Mouse (Mus musculus): ENCODE measurements at regions not wholly inside any gene's neighbourhood (a gene's known extent, or its start where the extent isn't known, plus 50 kb on each side); places are given as distances from the start of the nearest gene placed in this dataset.

GRCm38 (mm10) chr6:78899952-78900351 lies 431.3 kb upstream of the Reg3g start:
- DNase-seq (ENCODE audit: low spot score) (peak; percentile 7), ATAC-seq (ENCODE audit: insufficient read depth, low read depth) (no peak)
- H3K4me2 ChIP-seq (ENCODE audit: low read depth, low read length), result no peak overlapping the region
- H3K4me1 ChIP-seq (ENCODE audit: control insufficient read depth, insufficient read depth), result no peaks in the 10 kb centered on the region
- WGBS, result 4% methylated on average over 2 of the region's 2 CpGs
- no peaks in the 10 kb centered on the region for H3K9me3 ChIP-seq (replicated peaks; ENCODE audit: control insufficient read depth, low read length)
- no peaks in the 10 kb centered on the region for H3K36me3 ChIP-seq (replicated peaks; ENCODE audit: control insufficient read depth, insufficient read depth, low read length)
- no peak overlapping the region for H3K9ac ChIP-seq (replicated peaks; ENCODE audit: low read depth, low read length)
- H3K27me3 ChIP-seq (ENCODE audit: control insufficient read depth, insufficient read depth, low read length), result no peaks in the 10 kb centered on the region
- no peak overlapping the region for H3K27ac ChIP-seq (ENCODE audit: low read depth)
- no peak overlapping the region for H3K4me3 ChIP-seq (ENCODE audit: low read depth, low read length)
- peak; percentile 62 for TF ChIP-seq CTCF (IDR thresholded peaks at IDR 0.05; ENCODE audit: low read depth)
- no peak for TF ChIP-seq EP300 (IDR thresholded peaks at IDR 0.05; ENCODE audit: low read depth)

- TF ChIP-seq EP300 (IDR thresholded peaks at IDR 0.05; ENCODE audit: low read depth) (no peak), CTCF (IDR thresholded peaks at IDR 0.05; ENCODE audit: low read depth) (no peak)
- H3K27ac ChIP-seq (ENCODE audit: low read depth), result no peak overlapping the region
- no peak for DNase-seq (ENCODE audit: low spot score)
- H3K4me3 ChIP-seq (ENCODE audit: low read depth, low read length), result no peak overlapping the region
- H3K4me2 ChIP-seq (ENCODE audit: low read depth, low read length), result no peak overlapping the region
- no peaks in the 10 kb centered on the region for H3K4me1 ChIP-seq (ENCODE audit: control insufficient read depth, insufficient read depth)
- 57% methylated on average over 3 of the region's 3 CpGs for WGBS
- no peaks in the 10 kb centered on the region for H3K27me3 ChIP-seq (ENCODE audit: control insufficient read depth, insufficient read depth, low read length)
- H3K36me3 ChIP-seq (replicated peaks; ENCODE audit: control insufficient read depth, insufficient read depth, low read length), result no peaks in the 10 kb centered on the region
- H3K9ac ChIP-seq (replicated peaks; ENCODE audit: low read depth, low read length), result no peak overlapping the region
- no peaks in the 10 kb centered on the region for H3K9me3 ChIP-seq (replicated peaks; ENCODE audit: control insufficient read depth, low read length)
- no peak for ATAC-seq (ENCODE audit: insufficient read depth, low read depth)
These were observed 424.1 kb upstream of the Reg3g start for GRCm38 (mm10) chr6:78892730-78893129.

GRCm38 (mm10) chr6:78863031-78863430 lies 394.4 kb upstream of the Reg3g start:
- TF ChIP-seq CTCF (IDR thresholded peaks at IDR 0.05; ENCODE audit: low read depth), result no peak
- TF ChIP-seq EP300 (IDR thresholded peaks at IDR 0.05; ENCODE audit: low read depth), result no peak
- no peak for ATAC-seq (ENCODE audit: insufficient read depth, low read depth)

GRCm38 (mm10) chr6:78841261-78841660 lies 372.6 kb upstream of the Reg3g start:
- H3K9me3 ChIP-seq (replicated peaks; ENCODE audit: control insufficient read depth, low read length), result no peaks in the 10 kb centered on the region
- WGBS, result 51% methylated on average over 2 of the region's 2 CpGs
- H3K4me1 ChIP-seq (ENCODE audit: control insufficient read depth, insufficient read depth), result no peaks in the 10 kb centered on the region
- no peak overlapping the region for H3K4me2 ChIP-seq (ENCODE audit: low read depth, low read length)
- ATAC-seq (ENCODE audit: insufficient read depth, low read depth) (no peak), DNase-seq (ENCODE audit: low spot score) (no peak)
- no peak for TF ChIP-seq CTCF (IDR thresholded peaks at IDR 0.05; ENCODE audit: low read depth)
- no peak for TF ChIP-seq EP300 (IDR thresholded peaks at IDR 0.05; ENCODE audit: low read depth)
- no peaks in the 10 kb centered on the region for H3K27me3 ChIP-seq (ENCODE audit: control insufficient read depth, insufficient read depth, low read length)
- no peaks in the 10 kb centered on the region for H3K36me3 ChIP-seq (replicated peaks; ENCODE audit: control insufficient read depth, insufficient read depth, low read length)
- H3K9ac ChIP-seq (replicated peaks; ENCODE audit: low read depth, low read length), result no peak overlapping the region
- no peak overlapping the region for H3K27ac ChIP-seq (ENCODE audit: low read depth)
- H3K4me3 ChIP-seq (ENCODE audit: low read depth, low read length), result no peak overlapping the region

More at GRCm38 (mm10) chr6:78863031-78863430, 394.4 kb upstream of the Reg3g start:
- Histone ChIP-seq H3K9me3 (replicated peaks; ENCODE audit: control insufficient read depth, low read length) (no peaks in the 10 kb centered on the region), H3K4me1 (ENCODE audit: control insufficient read depth, insufficient read depth) (no peaks in the 10 kb centered on the region), H3K4me2 (ENCODE audit: low read depth, low read length) (no peak overlapping the region), H3K36me3 (replicated peaks; ENCODE audit: control insufficient read depth, insufficient read depth, low read length) (no peaks in the 10 kb centered on the region), H3K9ac (replicated peaks; ENCODE audit: low read depth, low read length) (no peak overlapping the region), H3K27ac (ENCODE audit: low read depth) (no peak overlapping the region), H3K4me3 (ENCODE audit: low read depth, low read length) (no peak overlapping the region), H3K27me3 (ENCODE audit: control insufficient read depth, insufficient read depth, low read length) (no peaks in the 10 kb centered on the region)
- no peak for DNase-seq (ENCODE audit: low spot score)

- WGBS, result 37% methylated on average over 6 of the region's 6 CpGs
- no peaks in the 10 kb centered on the region for H3K9me3 ChIP-seq (replicated peaks; ENCODE audit: control insufficient read depth, low read length)
- no peak for TF ChIP-seq CTCF (IDR thresholded peaks at IDR 0.05; ENCODE audit: low read depth)
- TF ChIP-seq EP300 (IDR thresholded peaks at IDR 0.05; ENCODE audit: low read depth), result no peak
These were observed 357.4 kb upstream of the Reg3g start for GRCm38 (mm10) chr6:78825901-78826629.

GRCm38 (mm10) chr6:78821251-78821650 lies 352.6 kb upstream of the Reg3g start:
- Histone ChIP-seq H3K4me1 (ENCODE audit: control insufficient read depth, insufficient read depth) (no peaks in the 10 kb centered on the region), H3K36me3 (replicated peaks; ENCODE audit: control insufficient read depth, insufficient read depth, low read length) (no peaks in the 10 kb centered on the region), H3K4me3 (ENCODE audit: low read depth, low read length) (no peak overlapping the region), H3K27me3 (ENCODE audit: control insufficient read depth, insufficient read depth, low read length) (no peaks in the 10 kb centered on the region), H3K4me2 (ENCODE audit: low read depth, low read length) (no peak overlapping the region), H3K27ac (ENCODE audit: low read depth) (no peak overlapping the region), H3K9ac (replicated peaks; ENCODE audit: low read depth, low read length) (no peak overlapping the region), H3K9me3 (replicated peaks; ENCODE audit: control insufficient read depth, low read length) (no peaks in the 10 kb centered on the region)
- no peak for DNase-seq (ENCODE audit: low spot score)
- TF ChIP-seq EP300 (IDR thresholded peaks at IDR 0.05; ENCODE audit: low read depth), result no peak
- WGBS, result 90% methylated on average over 1 of the region's 1 CpGs
- no peak for ATAC-seq (ENCODE audit: insufficient read depth, low read depth)

More at GRCm38 (mm10) chr6:78825901-78826629, 357.4 kb upstream of the Reg3g start:
- Histone ChIP-seq H3K36me3 (replicated peaks; ENCODE audit: control insufficient read depth, insufficient read depth, low read length) (no peaks in the 10 kb centered on the region), H3K4me2 (ENCODE audit: low read depth, low read length) (no peak overlapping the region), H3K4me3 (ENCODE audit: low read depth, low read length) (no peak overlapping the region), H3K9ac (replicated peaks; ENCODE audit: low read depth, low read length) (no peak overlapping the region), H3K27ac (ENCODE audit: low read depth) (no peak overlapping the region), H3K4me1 (ENCODE audit: control insufficient read depth, insufficient read depth) (no peaks in the 10 kb centered on the region), H3K27me3 (ENCODE audit: control insufficient read depth, insufficient read depth, low read length) (no peaks in the 10 kb centered on the region)
- ATAC-seq (ENCODE audit: insufficient read depth, low read depth), result no peak
- DNase-seq (ENCODE audit: low spot score), result no peak

All from heart, postnatal 0 days (tissue).